Mouse (Mus musculus) E14TG2a.4 (cell line): Measurements from ENCODE around the gene Cdc42ep4.

Experiments
- CTCF ChIP-seq: conservative IDR thresholded peaks from 2 replicates; pipeline ENCODE4 v1.5.1; 2014; ENCODE audit warnings: low read length
- POU5F1 ChIP-seq: IDR thresholded peaks from 2 replicates; pipeline ENCODE4 v1.6.1; 2014; ENCODE audit warnings: low read length, borderline replicate concordance

DNA sequence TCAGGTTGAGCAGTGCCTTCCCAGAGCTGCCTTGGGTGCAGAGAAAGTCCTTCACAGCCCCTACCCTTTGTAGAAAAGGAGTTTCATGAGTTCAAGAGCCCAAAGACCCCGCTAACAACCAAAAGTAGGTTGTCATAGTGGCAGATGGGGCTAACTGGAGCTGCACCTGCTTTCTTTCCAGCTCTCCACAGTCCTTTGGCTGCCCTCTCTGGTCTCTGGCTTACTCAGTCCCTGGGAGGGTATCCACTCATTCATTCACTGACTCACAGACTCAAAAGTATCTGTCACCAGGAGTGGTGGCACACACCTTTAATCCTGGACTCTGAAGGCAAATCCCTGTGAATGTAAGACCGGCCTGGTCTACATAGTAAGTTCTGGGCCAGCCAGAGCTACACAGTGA, 35.5 kb downstream of the Cdc42ep4 start:
- no peak for TF ChIP-seq POU5F1
- no peak for TF ChIP-seq CTCF
